Mouse (Mus musculus) liver, adult 2 months (tissue): ENCODE measurements around the gene Hoxb4.

Experiments
- CTCF ChIP-seq: fragments of 200-500 bp; IDR thresholded peaks from 2 replicates; pipeline ENCODE4 v1.5.1; 2011; ENCODE audit warnings: low read depth, low read length, control low read depth
- POLR2A ChIP-seq: fragments of 200-500 bp; IDR thresholded peaks from 2 replicates; pipeline ENCODE4 v1.6.1; 2011; ENCODE audit warnings: low read length, control low read depth; ENCODE audit not compliant: insufficient read depth; ENCODE audit errors: extremely low read depth

GRCm38 (mm10) chr11:96306183-96306907 is 11.7 kb upstream of the Hoxb4 start:
- TF ChIP-seq CTCF (no peak), POLR2A (no peak)
